Mouse (Mus musculus): ENCODE measurements at regions not wholly inside any gene's neighbourhood (a gene's known extent, or its start where the extent isn't known, plus 50 kb on each side); places are given as distances from the start of the nearest gene placed in this dataset.

GRCm38 (mm10) chr16:87069294-87069693, 284.7 kb upstream of the N6amt1 start:
- DNase-seq (ENCODE audit: low read depth, low spot score), result no peak

DNA sequence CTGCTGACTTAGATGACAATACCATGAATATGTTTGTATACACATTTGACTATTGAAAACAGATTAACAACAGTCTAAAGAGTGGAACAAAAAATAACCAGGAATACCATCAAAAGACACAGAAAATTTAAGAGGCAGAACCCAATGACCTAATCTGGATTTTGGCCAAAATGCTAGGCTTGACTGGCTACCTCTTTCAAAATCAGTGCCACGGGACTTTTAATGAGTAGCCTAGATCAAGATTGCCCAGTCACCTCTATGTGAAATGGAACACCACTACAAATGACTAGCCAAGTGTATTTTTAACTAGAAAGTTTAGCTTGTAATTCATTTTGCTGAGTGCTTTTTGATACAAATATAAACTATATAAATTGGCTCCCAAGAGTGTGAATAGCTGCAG, 286.0 kb upstream of the N6amt1 start:
- no peak for DNase-seq (ENCODE audit: low read depth, low spot score)

DNA sequence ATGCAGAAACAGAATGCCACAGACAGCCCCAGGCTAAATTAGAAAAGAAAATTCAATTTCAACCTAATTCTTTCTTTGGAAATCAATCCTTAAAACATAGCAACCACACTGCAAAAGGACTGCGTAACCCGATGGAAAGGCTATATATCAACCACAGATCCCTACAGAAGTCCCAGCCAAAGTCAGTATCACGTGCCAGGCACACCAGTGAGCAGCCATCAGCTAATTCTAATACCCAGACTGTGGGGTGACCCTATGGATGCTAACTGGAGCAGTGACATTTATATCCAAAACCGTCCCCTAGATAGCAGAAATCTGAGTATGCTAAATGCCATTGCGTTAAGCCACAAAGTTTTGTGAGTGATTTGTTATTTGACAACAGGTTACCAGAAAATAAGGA, 286.5 kb upstream of the N6amt1 start:
- DNase-seq (ENCODE audit: low read depth, low spot score), result no peak

- DNase-seq (ENCODE audit: low read depth, low spot score), result no peak
Measured at GRCm38 (mm10) chr16:87060473-87060872, 293.5 kb upstream of the N6amt1 start.

GRCm38 (mm10) chr16:87049741-87050383, 304.1 kb upstream of the N6amt1 start:
- DNase-seq (ENCODE audit: low read depth, low spot score), result no peak

- no peak for DNase-seq (ENCODE audit: low read depth, low spot score)
Measured at GRCm38 (mm10) chr16:87044773-87045561, 309.0 kb upstream of the N6amt1 start.

DNA sequence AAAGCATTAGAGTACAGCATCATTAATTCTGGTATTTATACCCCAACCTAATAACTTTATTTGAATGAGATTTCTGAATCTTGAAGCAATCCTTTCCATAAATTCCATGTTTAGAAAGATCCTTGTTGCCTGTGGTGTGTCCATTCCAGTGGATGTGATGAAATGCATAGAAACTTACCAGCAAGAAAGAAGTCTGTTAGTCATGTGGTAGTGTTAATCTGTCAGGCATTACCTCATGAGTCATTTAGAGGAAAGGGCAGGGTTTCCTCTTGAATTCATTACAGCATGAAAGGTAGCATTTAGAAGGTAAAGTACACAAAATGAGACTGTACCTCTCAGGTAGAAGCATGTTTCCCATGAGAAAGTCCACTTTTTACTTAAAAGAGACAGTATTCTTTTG, 310.3 kb upstream of the N6amt1 start:
- DNase-seq (ENCODE audit: low read depth, low spot score), result no peak

- DNase-seq (ENCODE audit: low read depth, low spot score), result no peak
Measured at GRCm38 (mm10) chr16:87040366-87040765, 313.6 kb upstream of the N6amt1 start.

GRCm38 (mm10) chr16:87039861-87040260, 314.1 kb upstream of the N6amt1 start:
- DNase-seq (ENCODE audit: low read depth, low spot score), result no peak

GRCm38 (mm10) chr16:87037061-87037460, 316.9 kb upstream of the N6amt1 start:
- no peak for DNase-seq (ENCODE audit: low read depth, low spot score)

GRCm38 (mm10) chr16:87031836-87032235, 322.1 kb upstream of the N6amt1 start:
- DNase-seq (ENCODE audit: low read depth, low spot score), result no peak

GRCm38 (mm10) chr16:87028516-87029145, 325.4 kb upstream of the N6amt1 start:
- DNase-seq (ENCODE audit: low read depth, low spot score), result no peak

DNA sequence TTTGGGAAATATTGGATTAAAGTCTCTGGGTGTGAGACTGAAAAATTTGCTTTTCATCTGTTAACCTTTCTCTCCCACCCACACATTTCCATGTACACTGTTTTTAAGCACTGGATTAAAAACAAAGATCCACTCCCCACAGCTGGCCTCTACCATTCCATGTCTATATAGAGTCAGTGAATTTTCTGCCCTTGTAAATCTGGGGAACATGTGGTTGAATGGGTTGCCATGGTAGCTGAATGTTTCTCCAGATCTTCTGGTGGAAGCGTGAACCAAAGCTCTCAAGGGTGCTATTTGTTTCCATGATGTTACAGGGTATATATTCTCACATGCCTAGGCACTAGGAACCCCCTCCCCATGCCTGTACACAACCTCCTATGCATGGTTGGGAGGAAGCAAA, 326.4 kb upstream of the N6amt1 start:
- DNase-seq (ENCODE audit: low read depth, low spot score), result no peak

- no peak for DNase-seq (ENCODE audit: low read depth, low spot score)
Measured at GRCm38 (mm10) chr16:87022041-87022440, 331.9 kb upstream of the N6amt1 start.

- DNase-seq (ENCODE audit: low read depth, low spot score), result no peak
Measured at GRCm38 (mm10) chr16:87017107-87017670, 336.8 kb upstream of the N6amt1 start.

GRCm38 (mm10) chr16:87001579-87001978, 352.4 kb upstream of the N6amt1 start:
- DNase-seq (ENCODE audit: low read depth, low spot score), result no peak

- no peak for DNase-seq (ENCODE audit: low read depth, low spot score)
Measured at GRCm38 (mm10) chr16:87001135-87001534, 352.9 kb upstream of the N6amt1 start.

DNA sequence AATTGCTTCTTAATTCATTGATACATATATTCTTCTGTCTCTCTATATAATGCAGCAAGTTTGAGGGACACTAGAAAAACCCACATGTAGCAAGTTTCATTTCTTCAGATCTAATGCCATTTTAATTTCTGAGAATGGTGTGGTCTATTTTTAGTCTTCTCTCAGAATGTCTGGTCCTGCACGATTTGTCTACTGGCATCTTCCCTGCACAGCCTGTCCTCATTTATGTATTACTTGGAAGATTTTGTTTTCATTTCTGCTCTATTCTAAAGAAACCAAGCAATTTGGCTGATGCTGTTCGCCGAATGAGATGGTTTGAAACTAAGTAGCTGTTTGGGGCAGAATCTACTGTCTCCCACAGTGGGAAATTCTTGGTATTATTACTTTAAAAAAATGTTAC, 382.3 kb upstream of the N6amt1 start:
- DNase-seq (ENCODE audit: low read depth, low spot score), result no peak

DNA sequence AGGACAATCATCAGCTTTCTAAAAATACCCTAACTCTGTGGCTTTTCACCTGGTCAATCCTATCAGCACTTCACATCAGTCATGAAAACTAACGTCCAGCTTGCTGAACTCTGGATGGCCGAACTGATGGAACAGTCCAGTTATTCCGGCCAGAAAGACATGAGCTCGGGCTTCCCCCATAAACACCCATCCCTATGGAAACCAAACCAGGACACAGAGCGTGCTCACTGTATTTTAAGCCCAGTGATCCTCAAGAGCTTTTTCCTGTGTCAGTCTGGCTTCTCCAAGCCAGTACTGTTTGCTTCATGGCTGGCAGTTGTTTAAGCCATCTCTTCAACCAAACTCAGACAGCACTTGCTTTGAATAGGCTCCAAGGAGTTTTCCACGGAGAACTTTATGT, 404.3 kb upstream of the N6amt1 start:
- DNase-seq (ENCODE audit: low read depth, low spot score), result no peak

- no peak for DNase-seq (ENCODE audit: low read depth, low spot score)
Measured at GRCm38 (mm10) chr16:86945531-86946144, 408.3 kb upstream of the N6amt1 start.

- DNase-seq (ENCODE audit: low read depth, low spot score), result no peak
Measured at GRCm38 (mm10) chr16:86945058-86945457, 408.9 kb upstream of the N6amt1 start.

- DNase-seq (ENCODE audit: low read depth, low spot score), result no peak
Measured at GRCm38 (mm10) chr16:86934989-86935388, 419.0 kb upstream of the N6amt1 start.

All from CD4-positive helper T cell, adult 2 months (primary cell).